Mouse (Mus musculus) heart, adult 2 months (tissue): ENCODE results near the gene Hnrnpa3.
"Not testable (repeated sequence)": the region's sequence is repeated elsewhere in the genome, so short reads cannot be mapped to it uniquely, and the experiment has no call there.

ENCODE experiments used
- CTCF ChIP-seq: fragments of 200-600 bp; IDR thresholded peaks from 2 replicates; pipeline ENCODE4 v1.8.1; 2022; ENCODE audit warnings: antibody characterized with exemption, mild to moderate bottlenecking, moderate library complexity
- EP300 ChIP-seq: fragments of 200-500 bp; IDR thresholded peaks from 2 replicates; pipeline ENCODE4 v1.6.1; 2011; ENCODE audit warnings: low read depth, low read length, control low read depth; ENCODE audit not compliant: insufficient read depth
- POLR2A ChIP-seq: fragments of 200-500 bp; IDR thresholded peaks from 2 replicates; pipeline ENCODE4 v1.6.1; 2011; ENCODE audit warnings: mild to moderate bottlenecking, low read depth, low read length, control low read depth; ENCODE audit not compliant: insufficient read depth

GRCm38 (mm10) chr2:75637055-75637304 lies 22.1 kb upstream of the Hnrnpa3 start:
- not testable (repeated sequence) for TF ChIP-seq CTCF, POLR2A, EP300
